Mouse (Mus musculus): ENCODE measurements around the gene Dysf.

The Dysf gene

GRCm38 (mm10) chr6:84124609-84125008 is 116.2 kb downstream of the Dysf start:
- DNase-seq: no peak

DNA sequence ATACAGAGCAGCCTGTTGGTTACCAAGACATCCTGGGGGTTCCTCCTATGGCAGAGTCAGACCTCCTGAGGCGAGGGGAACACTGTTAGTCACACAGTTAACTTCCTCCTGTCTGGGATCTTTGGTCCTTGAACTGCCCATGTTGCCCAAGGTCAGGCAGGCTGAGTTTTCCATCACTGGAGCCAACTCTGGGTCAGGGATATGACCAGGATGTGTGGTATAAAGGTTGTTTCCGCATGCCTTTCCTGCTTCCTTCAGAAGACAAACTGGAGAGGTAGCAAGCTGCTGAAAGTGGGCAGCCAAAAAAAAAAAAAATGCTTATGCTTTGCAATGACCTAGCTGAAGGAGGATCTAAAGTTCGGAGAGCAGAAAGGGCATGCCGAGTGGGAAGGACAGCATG is 116.7 kb downstream of the Dysf start:
- no peak for DNase-seq

- DNase-seq: no peak
Measured at GRCm38 (mm10) chr6:84128229-84128628, 119.8 kb downstream of the Dysf start.

- DNase-seq: no peak
Measured at GRCm38 (mm10) chr6:84130867-84131266, 122.5 kb downstream of the Dysf start.

GRCm38 (mm10) chr6:84131539-84131938 is 123.1 kb downstream of the Dysf start:
- DNase-seq: no peak

- DNase-seq: no peak
Measured at GRCm38 (mm10) chr6:84133053-84133452, 124.7 kb downstream of the Dysf start.

- no peak for DNase-seq
Measured at GRCm38 (mm10) chr6:84133996-84134721, 125.8 kb downstream of the Dysf start.

DNA sequence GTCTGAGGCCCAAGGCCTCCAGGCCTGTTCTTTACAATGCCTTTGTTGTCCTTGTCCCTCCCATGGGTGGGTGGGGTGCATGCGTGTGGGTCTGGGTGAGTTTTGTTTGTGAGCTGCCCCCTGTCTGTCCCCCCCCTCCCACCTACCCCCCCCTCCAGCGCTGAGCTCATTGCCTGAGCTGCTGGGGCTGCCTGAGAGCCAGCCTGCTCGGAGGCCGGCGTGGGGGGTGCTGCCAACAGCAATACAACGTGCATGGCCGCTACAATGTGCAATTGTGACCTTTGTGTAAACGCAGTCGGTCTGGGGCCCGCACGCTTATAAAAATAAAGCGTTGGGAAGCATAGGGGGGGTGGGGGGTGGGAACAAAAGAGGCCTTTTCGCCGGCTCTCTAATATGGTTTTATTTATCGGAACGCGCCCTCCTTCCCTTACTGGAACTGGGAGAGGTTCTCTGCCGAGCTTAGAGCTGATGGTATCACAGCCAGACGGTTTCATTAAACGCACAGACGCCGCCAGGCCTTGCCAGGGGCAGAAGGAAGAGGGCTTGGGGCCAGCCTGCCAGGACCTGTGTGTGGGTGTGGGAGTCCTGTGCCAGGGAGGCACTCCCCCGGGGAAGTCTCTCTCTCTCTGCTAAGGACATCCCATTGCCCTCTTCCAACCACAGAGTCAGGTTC is 126.5 kb downstream of the Dysf start:
- DNase-seq: peak; percentile 21

DNA sequence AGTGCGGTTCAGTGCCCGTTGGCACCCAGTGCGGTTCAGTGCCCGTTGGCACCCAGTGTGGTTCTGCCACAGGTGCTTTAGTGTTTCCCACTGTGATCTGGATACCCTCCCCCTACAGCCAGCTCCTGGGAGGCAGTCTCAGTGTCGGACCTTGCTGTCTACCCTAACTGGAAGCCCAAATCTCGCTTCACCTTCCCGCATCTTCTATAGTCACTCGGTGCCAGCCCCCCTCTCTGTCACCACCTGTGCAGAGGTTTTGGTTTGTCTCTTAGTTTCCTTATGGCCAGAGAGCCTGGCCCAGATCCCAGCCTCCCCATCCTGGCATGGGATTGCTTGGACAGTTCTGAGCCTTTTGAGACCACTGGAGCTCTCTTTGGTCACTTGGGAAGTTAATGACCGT is 127.3 kb downstream of the Dysf start:
- DNase-seq: no peak

- DNase-seq: no peak
Measured at GRCm38 (mm10) chr6:84136345-84136744, 128.0 kb downstream of the Dysf start.

GRCm38 (mm10) chr6:84139932-84140331 is 131.5 kb downstream of the Dysf start:
- DNase-seq: no peak

DNA sequence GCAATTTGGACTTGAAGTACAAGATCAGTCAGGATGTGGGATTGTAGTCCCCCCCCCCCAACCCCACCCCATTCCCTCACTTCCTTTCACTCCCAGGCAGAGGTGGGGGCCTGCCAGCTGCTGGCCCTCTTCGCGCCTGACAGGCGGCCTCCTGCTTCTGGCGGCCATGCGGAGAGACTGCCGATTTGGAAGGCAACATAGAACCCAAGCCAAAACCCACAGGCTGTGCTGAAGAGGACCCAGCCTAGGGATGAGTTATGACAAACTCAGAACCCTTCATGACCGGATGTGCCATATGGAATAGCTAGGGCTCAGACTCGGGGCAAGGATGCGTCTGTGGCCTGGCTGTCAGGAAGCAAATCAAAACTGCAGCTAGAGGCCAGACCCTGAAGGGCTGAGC is 134.1 kb downstream of the Dysf start:
- no peak for DNase-seq

DNA sequence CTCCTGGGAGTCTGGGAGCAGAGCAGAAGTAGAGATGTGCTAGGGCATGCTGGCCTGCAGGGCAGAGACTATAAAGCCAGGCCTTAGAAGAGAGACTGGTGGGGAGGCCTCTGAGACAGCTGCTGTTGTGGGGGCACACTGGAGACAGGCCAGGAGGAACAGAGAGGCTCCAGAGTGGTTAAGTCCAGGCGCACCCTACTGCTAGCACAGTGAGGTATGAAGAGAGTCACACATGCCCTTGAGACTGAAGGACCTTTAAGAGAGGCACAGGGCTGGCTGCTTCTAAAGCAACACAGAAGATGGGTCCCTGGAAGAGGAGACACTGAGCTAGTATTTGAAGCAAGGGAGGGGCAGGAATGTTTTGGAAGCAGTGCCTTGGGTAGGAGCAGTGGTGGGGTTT is 134.9 kb downstream of the Dysf start:
- no peak for DNase-seq

- DNase-seq: no peak
Measured at GRCm38 (mm10) chr6:84144393-84144792, 136.0 kb downstream of the Dysf start.

DNA sequence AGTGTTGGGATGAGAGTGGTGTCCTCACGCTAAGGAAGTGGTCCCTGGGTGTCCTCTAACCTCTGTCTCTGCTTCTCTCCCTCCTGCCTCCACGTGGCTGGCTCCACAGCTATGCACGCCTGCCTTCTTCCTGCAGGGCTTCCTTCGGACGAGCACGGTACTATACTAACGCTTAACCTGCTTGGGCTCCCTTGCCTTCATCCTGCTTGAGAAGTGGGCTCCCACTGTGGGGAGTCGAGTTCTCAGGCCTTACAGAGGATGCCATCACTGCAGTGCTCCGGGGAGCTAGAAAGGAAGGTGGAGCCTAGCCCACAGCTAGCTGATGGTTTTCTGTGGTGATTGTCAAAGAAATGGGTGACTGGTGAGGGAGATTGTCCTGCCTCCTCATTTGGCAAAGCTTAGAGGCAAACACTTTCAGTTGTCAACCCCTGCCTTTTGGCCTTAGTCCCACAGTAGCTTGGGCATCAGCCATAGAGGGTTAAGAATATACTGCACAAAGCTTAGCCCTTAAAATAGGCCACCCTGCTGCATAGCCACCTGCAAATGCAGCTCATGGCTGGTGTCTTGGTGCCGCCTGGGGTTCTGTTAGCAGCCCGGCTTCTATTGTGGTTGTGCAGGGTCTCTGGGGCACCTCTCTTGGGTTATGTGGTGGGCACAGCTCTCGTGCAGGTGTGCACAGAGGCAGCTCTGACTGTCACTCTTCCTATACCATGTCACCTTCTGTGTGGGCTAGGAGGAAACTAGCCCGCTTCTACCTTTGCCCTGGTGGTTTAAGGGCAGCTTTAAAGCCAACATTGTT is 139.0 kb downstream of the Dysf start:
- DNase-seq: no peak

- no peak for DNase-seq
Measured at GRCm38 (mm10) chr6:84148470-84148869, 140.1 kb downstream of the Dysf start.

DNA sequence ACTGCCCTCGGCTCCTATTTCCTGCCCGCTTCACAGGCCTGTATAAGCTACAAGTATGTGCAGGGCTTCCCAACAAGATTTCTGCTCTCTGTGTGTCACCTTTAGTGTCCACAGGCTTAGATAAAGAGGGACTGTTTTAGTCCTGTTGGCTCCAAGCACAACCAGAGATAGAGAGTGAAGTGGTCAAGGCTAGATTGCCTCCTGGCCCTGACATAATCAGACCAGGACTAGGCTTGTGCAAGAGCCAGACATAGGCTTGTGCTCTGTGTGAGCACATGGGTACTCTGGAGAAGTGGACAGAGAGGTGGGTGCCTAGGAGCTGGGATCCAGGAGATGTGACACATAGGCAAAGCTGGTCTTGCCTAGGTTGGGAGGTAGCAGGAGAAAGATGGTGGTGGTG is 146.1 kb downstream of the Dysf start:
- no peak for DNase-seq

GRCm38 (mm10) chr6:84155765-84156164 is 147.4 kb downstream of the Dysf start:
- DNase-seq: no peak

DNA sequence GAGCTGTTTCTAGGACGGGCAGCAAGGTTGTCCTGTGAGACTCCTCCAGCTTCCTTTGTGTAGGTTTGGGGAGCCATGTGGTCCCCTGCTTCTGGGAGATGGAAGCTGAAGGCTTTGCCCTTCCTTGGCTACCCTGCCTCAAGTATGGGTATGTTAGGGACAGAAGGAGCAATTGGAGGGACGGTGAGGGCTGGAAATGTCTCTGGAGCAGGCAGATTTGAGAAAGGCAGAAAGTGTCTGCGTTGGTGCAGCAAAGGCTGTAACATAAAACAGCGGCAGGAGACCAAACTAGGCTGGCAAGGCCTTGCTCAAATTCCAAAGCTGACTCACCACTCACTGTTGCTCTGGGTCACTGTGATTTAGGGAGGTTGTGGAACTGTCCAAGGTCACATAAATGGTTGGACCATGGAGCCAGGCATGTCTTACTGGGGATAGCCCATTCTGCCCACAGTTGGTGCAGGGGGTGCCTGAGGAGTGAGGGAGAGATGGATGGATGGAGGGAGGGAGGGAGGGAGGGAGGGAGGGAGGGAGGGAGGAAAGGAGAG is 148.2 kb downstream of the Dysf start:
- DNase-seq: no peak

- no peak for DNase-seq
Measured at GRCm38 (mm10) chr6:84159046-84159445, 150.7 kb downstream of the Dysf start.

DNA sequence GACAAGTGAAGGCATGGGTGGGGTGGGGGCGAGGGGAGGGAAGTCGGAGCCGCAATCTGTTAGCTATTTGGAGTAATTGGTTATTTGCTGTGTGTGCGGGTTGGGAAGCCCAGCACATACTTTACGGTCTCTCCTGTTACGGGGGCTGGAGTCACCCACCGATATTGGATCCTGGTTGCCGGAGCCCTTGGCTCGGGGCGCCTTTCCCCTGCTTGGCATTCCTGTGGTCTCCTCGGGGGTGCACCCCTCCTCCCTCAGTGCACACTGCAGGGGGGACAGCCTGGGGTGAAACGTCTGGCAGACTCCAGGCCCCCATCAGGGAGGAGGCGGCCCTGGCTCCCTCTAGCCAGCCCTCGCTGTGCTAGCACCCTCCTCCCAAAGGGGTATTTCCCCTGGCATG is 159.2 kb downstream of the Dysf start:
- DNase-seq: no peak

DNA sequence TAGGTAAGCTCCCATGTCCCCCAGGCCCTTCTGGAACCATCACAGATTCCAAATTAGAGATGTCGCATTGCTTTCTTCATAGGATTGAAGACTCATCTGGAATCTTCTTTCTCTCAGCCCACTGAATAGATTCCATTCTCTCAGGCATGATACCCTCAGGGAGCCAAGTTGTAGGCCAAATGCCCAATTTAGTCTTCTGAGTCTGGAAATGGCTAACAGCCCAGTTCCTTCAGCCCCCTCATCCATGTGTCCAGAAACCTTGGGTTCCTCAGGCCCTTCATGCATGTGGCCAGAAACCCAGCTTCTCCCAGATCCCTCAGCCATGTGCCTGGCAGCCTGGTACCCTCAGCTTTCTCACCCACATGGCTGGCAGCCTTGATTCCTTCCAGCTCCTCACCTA is 160.2 kb downstream of the Dysf start:
- no peak for DNase-seq

DNA sequence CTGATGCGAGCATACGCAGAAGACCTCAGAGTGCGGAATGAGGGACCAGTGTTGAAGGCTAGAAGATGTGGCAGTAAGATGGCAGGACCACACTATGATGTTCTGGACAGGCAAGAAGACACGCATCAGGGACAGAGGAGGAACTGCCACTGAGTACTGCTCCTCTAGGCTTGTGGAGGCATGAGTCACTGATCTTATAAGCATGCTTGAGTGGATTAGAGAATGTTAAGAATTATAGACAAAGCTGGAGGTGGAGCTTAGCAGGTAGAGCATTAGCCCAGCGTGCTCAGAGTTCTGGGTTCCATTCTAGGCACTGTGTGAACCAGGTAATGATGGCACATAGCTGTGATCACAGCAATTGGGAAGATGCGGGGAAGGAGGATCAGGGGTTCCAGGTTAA is 165.2 kb downstream of the Dysf start:
- no peak for DNase-seq
